Mouse (Mus musculus): ENCODE data around the gene Fgfr2. TPM values are rescaled to one million over a fixed set of nuclear protein-coding genes. Genes with fewer than 3 reads are reported as not detected.

Fgfr2 gene
- polyA plus RNA-seq, 1 experiment from 2014 or later = 93.6 TPM

GRCm38 (mm10) chr7:132419378-132420255, 703.5 kb downstream of the Fgfr2 start:
- no peak overlapping the region for H3K9ac ChIP-seq (ENCODE audit: low read length)
- 89% methylated on average over 10 of the region's 10 CpGs for WGBS
- H3K4me3 ChIP-seq (ENCODE audit: low read depth, low read length) = no peak overlapping the region
- H3K36me3 ChIP-seq (ENCODE audit: control insufficient read depth, insufficient read depth, low read length) = no peaks in the 10 kb centered on the region
- H3K27me3 ChIP-seq (ENCODE audit: control insufficient read depth, insufficient read depth, low read length) = no peaks in the 10 kb centered on the region
- H3K27ac ChIP-seq (ENCODE audit: low read depth, low read length) = no peak overlapping the region
- H3K4me1 ChIP-seq (replicated peaks; ENCODE audit: control insufficient read depth, insufficient read depth, low read length) = no peaks in the 10 kb centered on the region
- DNase-seq (ENCODE audit: low spot score) (no peak), ATAC-seq (replicated peaks; ENCODE audit: low FRiP score) (no peak)
- no peaks in the 10 kb centered on the region for H3K9me3 ChIP-seq (ENCODE audit: control insufficient read depth, low read length)
- H3K4me2 ChIP-seq (ENCODE audit: low read depth, low read length, severe bottlenecking) = no peak overlapping the region

- no peak for DNase-seq (ENCODE audit: low spot score)
- Histone ChIP-seq H3K4me3 (ENCODE audit: low read depth, low read length) (no peak overlapping the region), H3K27ac (ENCODE audit: low read depth, low read length) (no peak overlapping the region), H3K27me3 (ENCODE audit: control insufficient read depth, insufficient read depth, low read length) (no peaks in the 10 kb centered on the region), H3K36me3 (ENCODE audit: control insufficient read depth, insufficient read depth, low read length) (no peaks in the 10 kb centered on the region), H3K9me3 (ENCODE audit: control insufficient read depth, low read length) (no peaks in the 10 kb centered on the region), H3K4me2 (ENCODE audit: low read depth, low read length, severe bottlenecking) (no peak overlapping the region), H3K4me1 (replicated peaks; ENCODE audit: control insufficient read depth, insufficient read depth, low read length) (no peaks in the 10 kb centered on the region), H3K9ac (ENCODE audit: low read length) (no peak overlapping the region)
- no peak for ATAC-seq (replicated peaks; ENCODE audit: low FRiP score)
- WGBS = 76% methylated on average over 9 of the region's 9 CpGs
Observed at GRCm38 (mm10) chr7:132416866-132417265, 706.3 kb downstream of the Fgfr2 start.

DNA sequence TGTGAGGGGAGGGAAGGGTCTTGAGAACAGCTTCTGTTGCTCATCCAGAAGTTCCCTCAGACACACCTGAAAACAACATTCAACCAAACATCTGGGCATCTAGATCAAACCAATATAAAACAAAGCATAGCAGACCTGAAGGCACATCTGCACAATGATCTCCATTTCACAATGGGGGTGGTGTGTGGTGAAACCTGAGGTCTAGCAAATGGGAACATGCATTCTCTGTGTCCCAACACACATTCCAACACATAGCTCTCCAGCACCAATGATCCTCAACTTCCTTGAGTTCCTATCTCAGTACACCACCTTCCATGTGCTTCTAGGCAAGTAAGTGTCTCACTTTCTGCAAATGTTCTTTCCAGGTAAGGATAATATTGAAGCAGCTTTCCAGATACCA, 707.3 kb downstream of the Fgfr2 start:
- no peaks in the 10 kb centered on the region for H3K27me3 ChIP-seq (ENCODE audit: control insufficient read depth, insufficient read depth, low read length)
- no peak overlapping the region for H3K9ac ChIP-seq (ENCODE audit: low read length)
- no peak overlapping the region for H3K4me2 ChIP-seq (ENCODE audit: low read depth, low read length, severe bottlenecking)
- no peak for DNase-seq (ENCODE audit: low spot score)
- no peak for ATAC-seq (replicated peaks; ENCODE audit: low FRiP score)
- H3K27ac ChIP-seq (ENCODE audit: low read depth, low read length) = no peak overlapping the region
- H3K4me3 ChIP-seq (ENCODE audit: low read depth, low read length) = no peak overlapping the region
- H3K36me3 ChIP-seq (ENCODE audit: control insufficient read depth, insufficient read depth, low read length) = no peaks in the 10 kb centered on the region
- H3K4me1 ChIP-seq (replicated peaks; ENCODE audit: control insufficient read depth, insufficient read depth, low read length) = no peaks in the 10 kb centered on the region
- no peaks in the 10 kb centered on the region for H3K9me3 ChIP-seq (ENCODE audit: control insufficient read depth, low read length)

DNA sequence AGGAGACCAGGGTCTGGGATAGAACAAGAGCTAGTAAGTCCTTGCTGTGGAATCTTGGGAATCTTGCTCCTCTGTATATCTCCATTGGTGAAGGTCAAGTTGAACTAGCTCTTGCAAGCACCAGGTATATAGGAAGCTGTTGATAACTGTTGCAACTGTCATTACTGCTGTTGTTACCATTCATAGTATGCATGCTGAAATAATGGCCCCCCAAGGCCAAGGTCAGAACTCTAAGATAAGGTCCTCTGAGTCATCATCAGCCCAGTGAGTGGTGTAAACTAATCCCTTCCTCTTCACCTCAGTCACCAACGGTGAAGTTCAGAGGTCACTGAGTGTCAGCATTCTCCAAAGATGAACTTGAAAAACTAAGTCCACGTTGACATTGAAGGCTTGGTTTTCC, 710.6 kb downstream of the Fgfr2 start:
- DNase-seq (ENCODE audit: low spot score) (no peak), ATAC-seq (replicated peaks; ENCODE audit: low FRiP score) (no peak)
- H3K4me1 ChIP-seq (replicated peaks; ENCODE audit: control insufficient read depth, insufficient read depth, low read length) = no peaks in the 10 kb centered on the region
- H3K27me3 ChIP-seq (ENCODE audit: control insufficient read depth, insufficient read depth, low read length) = no peaks in the 10 kb centered on the region
- H3K27ac ChIP-seq (ENCODE audit: low read depth, low read length) = no peak overlapping the region
- no peak overlapping the region for H3K4me2 ChIP-seq (ENCODE audit: low read depth, low read length, severe bottlenecking)
- no peak overlapping the region for H3K4me3 ChIP-seq (ENCODE audit: low read depth, low read length)
- no peaks in the 10 kb centered on the region for H3K36me3 ChIP-seq (ENCODE audit: control insufficient read depth, insufficient read depth, low read length)
- H3K9ac ChIP-seq (ENCODE audit: low read length) = no peak overlapping the region
- WGBS = 67% methylated on average over 2 of the region's 2 CpGs
- no peaks in the 10 kb centered on the region for H3K9me3 ChIP-seq (ENCODE audit: control insufficient read depth, low read length)

- no peak overlapping the region for H3K27ac ChIP-seq (ENCODE audit: low read depth, low read length)
- DNase-seq (ENCODE audit: low spot score) = no peak
- WGBS = 85% methylated on average over 2 of the region's 2 CpGs
Observed at GRCm38 (mm10) chr7:132411708-132412107, 711.4 kb downstream of the Fgfr2 start.

GRCm38 (mm10) chr7:132410958-132411357, 712.2 kb downstream of the Fgfr2 start:
- DNase-seq (ENCODE audit: low spot score) (no peak), ATAC-seq (replicated peaks; ENCODE audit: low FRiP score) (no peak)
- no peaks in the 10 kb centered on the region for H3K4me1 ChIP-seq (replicated peaks; ENCODE audit: control insufficient read depth, insufficient read depth, low read length)
- no peak overlapping the region for H3K27ac ChIP-seq (ENCODE audit: low read depth, low read length)
- H3K4me3 ChIP-seq (ENCODE audit: low read depth, low read length) = no peak overlapping the region
- WGBS = 87% methylated on average over 4 of the region's 4 CpGs
- no peaks in the 10 kb centered on the region for H3K9me3 ChIP-seq (ENCODE audit: control insufficient read depth, low read length)
- no peak overlapping the region for H3K9ac ChIP-seq (ENCODE audit: low read length)
- H3K27me3 ChIP-seq (ENCODE audit: control insufficient read depth, insufficient read depth, low read length) = no peaks in the 10 kb centered on the region
- no peaks in the 10 kb centered on the region for H3K36me3 ChIP-seq (ENCODE audit: control insufficient read depth, insufficient read depth, low read length)
- H3K4me2 ChIP-seq (ENCODE audit: low read depth, low read length, severe bottlenecking) = no peak overlapping the region

More at GRCm38 (mm10) chr7:132411708-132412107, 711.4 kb downstream of the Fgfr2 start:
- ATAC-seq (replicated peaks; ENCODE audit: low FRiP score) = no peak
- H3K9me3 ChIP-seq (ENCODE audit: control insufficient read depth, low read length) = no peaks in the 10 kb centered on the region
- no peak overlapping the region for H3K9ac ChIP-seq (ENCODE audit: low read length)
- no peak overlapping the region for H3K4me2 ChIP-seq (ENCODE audit: low read depth, low read length, severe bottlenecking)
- H3K4me1 ChIP-seq (replicated peaks; ENCODE audit: control insufficient read depth, insufficient read depth, low read length) = no peaks in the 10 kb centered on the region
- H3K4me3 ChIP-seq (ENCODE audit: low read depth, low read length) = no peak overlapping the region
- no peaks in the 10 kb centered on the region for H3K27me3 ChIP-seq (ENCODE audit: control insufficient read depth, insufficient read depth, low read length)
- no peaks in the 10 kb centered on the region for H3K36me3 ChIP-seq (ENCODE audit: control insufficient read depth, insufficient read depth, low read length)

- Histone ChIP-seq H3K4me3 (ENCODE audit: low read depth, low read length) (no peak overlapping the region), H3K4me2 (ENCODE audit: low read depth, low read length, severe bottlenecking) (no peak overlapping the region), H3K27ac (ENCODE audit: low read depth, low read length) (no peak overlapping the region), H3K4me1 (replicated peaks; ENCODE audit: control insufficient read depth, insufficient read depth, low read length) (no peaks in the 10 kb centered on the region), H3K9ac (ENCODE audit: low read length) (no peak overlapping the region), H3K27me3 (ENCODE audit: control insufficient read depth, insufficient read depth, low read length) (no peaks in the 10 kb centered on the region), H3K36me3 (ENCODE audit: control insufficient read depth, insufficient read depth, low read length) (no peaks in the 10 kb centered on the region), H3K9me3 (ENCODE audit: control insufficient read depth, low read length) (no peaks in the 10 kb centered on the region)
- 93% methylated on average over 3 of the region's 3 CpGs for WGBS
- ATAC-seq (replicated peaks; ENCODE audit: low FRiP score) (no peak), DNase-seq (ENCODE audit: low spot score) (no peak)
Observed at GRCm38 (mm10) chr7:132409890-132410289, 713.3 kb downstream of the Fgfr2 start.

DNA sequence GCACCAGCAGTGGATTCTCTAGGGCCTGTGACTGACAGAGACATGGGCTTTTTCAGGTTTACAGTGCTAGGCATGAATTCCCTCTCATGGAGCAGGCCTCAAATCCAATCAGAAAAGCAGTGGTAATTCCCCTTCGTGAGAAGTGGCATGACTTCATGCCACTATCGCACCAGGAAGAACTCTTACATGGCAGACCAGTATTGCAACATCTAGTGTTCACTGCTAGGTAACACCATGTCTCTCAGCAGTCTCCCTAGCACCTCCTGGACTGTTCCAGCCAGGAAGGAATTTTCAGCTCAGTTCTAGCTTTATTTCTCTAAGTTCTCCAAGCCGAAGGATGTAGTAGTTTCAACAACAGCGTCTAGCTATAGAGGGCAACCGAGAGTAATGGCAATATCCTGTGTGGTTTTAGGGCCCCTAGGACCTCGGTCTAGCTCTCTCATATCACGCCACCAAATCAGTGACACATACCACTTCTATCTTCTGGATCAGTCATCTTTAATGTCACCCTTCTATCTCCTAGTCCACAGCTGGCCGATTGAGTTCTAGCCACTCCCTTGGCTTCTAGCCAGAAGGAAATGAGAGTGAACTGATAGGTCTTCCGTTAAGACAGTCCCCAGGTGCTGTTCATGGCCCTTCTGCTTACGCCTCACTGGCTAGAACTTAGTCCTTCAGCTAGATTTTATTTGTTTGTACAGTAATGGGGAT, 720.6 kb downstream of the Fgfr2 start:
- Histone ChIP-seq H3K9me3 (ENCODE audit: control insufficient read depth, low read length) (no peaks in the 10 kb centered on the region), H3K4me1 (replicated peaks; ENCODE audit: control insufficient read depth, insufficient read depth, low read length) (peaks cover 6% of the 10 kb centered on the region; the same call in 1 of the 2 replicates), H3K9ac (ENCODE audit: low read length) (no peak overlapping the region), H3K4me2 (ENCODE audit: low read depth, low read length, severe bottlenecking) (no peak overlapping the region), H3K27me3 (ENCODE audit: control insufficient read depth, insufficient read depth, low read length) (no peaks in the 10 kb centered on the region), H3K36me3 (ENCODE audit: control insufficient read depth, insufficient read depth, low read length) (no peaks in the 10 kb centered on the region), H3K27ac (ENCODE audit: low read depth, low read length) (no peak overlapping the region), H3K4me3 (ENCODE audit: low read depth, low read length) (no peak overlapping the region)
- DNase-seq (ENCODE audit: low spot score) (no peak), ATAC-seq (replicated peaks; ENCODE audit: low FRiP score) (no peak)
- 90% methylated on average over 10 of the region's 10 CpGs for WGBS
